Mouse (Mus musculus): Measurements from ENCODE around the gene Gpr83. TPM values are rescaled to one million over a fixed set of nuclear protein-coding genes. Genes with fewer than 3 reads are reported as not detected.

The Gpr83 gene
- polyA plus RNA-seq, 1 experiment = 10.0 TPM

DNA sequence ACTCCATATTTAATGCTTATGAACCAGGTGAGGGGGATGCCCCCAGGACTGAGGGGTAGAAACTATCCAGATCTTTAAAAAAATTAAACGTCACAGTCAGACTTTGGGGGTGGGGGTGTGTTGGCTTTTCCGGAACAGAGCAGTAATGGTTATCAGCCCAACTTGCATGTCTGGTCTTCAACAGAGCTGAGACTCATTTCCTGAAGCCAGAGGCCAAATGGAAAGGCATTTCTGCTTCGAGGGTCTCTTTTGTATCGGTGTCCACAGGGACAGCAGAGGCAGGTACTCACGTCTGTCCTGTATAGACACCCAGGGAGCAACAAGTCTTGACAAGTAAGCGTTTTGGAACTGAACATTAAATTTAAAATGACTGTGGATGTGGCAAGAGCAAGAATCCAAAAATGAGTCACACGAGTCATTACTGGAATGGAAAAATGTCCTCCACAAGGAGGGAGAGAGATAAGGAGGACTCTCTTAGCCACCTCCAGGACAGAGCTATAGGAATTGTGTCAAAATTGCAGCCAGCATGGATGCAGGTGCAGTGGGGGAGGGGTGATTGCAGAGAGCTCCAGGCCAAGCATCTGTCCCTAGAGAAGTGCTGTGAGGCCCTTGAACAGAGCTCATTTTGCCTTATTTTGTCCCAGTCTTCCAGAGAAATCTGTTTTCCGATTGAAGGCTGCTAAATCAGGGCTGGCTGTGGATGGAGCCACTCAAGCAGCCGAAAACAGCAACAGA is 44.9 kb downstream of the Gpr83 start:
- 66% methylated on average over 9 of the region's 9 CpGs for WGBS
- H3K4me3 ChIP-seq (ENCODE audit: control insufficient read depth, insufficient read depth, low read length) = no peak overlapping the region
- TF ChIP-seq POLR2A (IDR thresholded peaks at IDR 0.05; ENCODE audit: control insufficient read depth, extremely low read depth, insufficient read depth, low read length, poor library complexity) = no peak
- no peak for TF ChIP-seq CTCF (IDR thresholded peaks at IDR 0.05; ENCODE audit: borderline replicate concordance, control insufficient read depth, extremely low read depth, insufficient read depth, low read length, poor library complexity)
- no peaks in the 10 kb centered on the region for H3K27me3 ChIP-seq (ENCODE audit: control insufficient read depth, insufficient read depth, low read length)
- H3K36me3 ChIP-seq (ENCODE audit: control insufficient read depth, insufficient read depth, low read length) = no peaks in the 10 kb centered on the region
- DNase-seq = peak; percentile 42
- peaks cover 63% of the 10 kb centered on the region for H3K4me1 ChIP-seq (replicated peaks; ENCODE audit: control insufficient read depth, insufficient read depth, low read length)
- H3K27ac ChIP-seq (ENCODE audit: control insufficient read depth, insufficient read depth, low read length) = peak overlapping the region; percentile 88

DNA sequence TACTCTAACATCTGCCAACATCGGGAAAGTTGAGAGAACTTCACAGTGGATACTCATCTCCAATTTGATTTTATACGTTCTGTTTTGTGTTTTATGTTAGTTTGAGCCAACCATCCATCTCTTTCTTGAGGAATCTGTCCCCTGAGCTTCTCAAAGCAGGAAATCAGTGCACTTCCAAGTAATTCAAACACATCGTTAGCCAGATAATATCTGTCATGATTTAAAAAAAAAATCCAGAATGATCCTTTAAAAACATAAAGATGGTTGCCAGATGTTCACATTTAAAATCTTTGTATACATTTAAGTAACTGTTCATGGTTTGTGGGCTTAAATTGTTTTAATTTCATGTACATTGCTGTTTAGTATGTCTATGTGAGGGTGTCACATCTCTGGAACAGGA is 45.9 kb downstream of the Gpr83 start:
- Histone ChIP-seq H3K27me3 (ENCODE audit: control insufficient read depth, insufficient read depth, low read length) (no peaks in the 10 kb centered on the region), H3K27ac (ENCODE audit: control insufficient read depth, insufficient read depth, low read length) (no peak overlapping the region), H3K36me3 (ENCODE audit: control insufficient read depth, insufficient read depth, low read length) (no peaks in the 10 kb centered on the region), H3K4me3 (ENCODE audit: control insufficient read depth, insufficient read depth, low read length) (no peak overlapping the region), H3K4me1 (replicated peaks; ENCODE audit: control insufficient read depth, insufficient read depth, low read length) (peaks cover 58% of the 10 kb centered on the region)
- no peak for DNase-seq
- TF ChIP-seq POLR2A (IDR thresholded peaks at IDR 0.05; ENCODE audit: control insufficient read depth, extremely low read depth, insufficient read depth, low read length, poor library complexity) = no peak
- no peak for TF ChIP-seq CTCF (IDR thresholded peaks at IDR 0.05; ENCODE audit: borderline replicate concordance, control insufficient read depth, extremely low read depth, insufficient read depth, low read length, poor library complexity)
- 83% methylated on average over 3 of the region's 3 CpGs for WGBS

DNA sequence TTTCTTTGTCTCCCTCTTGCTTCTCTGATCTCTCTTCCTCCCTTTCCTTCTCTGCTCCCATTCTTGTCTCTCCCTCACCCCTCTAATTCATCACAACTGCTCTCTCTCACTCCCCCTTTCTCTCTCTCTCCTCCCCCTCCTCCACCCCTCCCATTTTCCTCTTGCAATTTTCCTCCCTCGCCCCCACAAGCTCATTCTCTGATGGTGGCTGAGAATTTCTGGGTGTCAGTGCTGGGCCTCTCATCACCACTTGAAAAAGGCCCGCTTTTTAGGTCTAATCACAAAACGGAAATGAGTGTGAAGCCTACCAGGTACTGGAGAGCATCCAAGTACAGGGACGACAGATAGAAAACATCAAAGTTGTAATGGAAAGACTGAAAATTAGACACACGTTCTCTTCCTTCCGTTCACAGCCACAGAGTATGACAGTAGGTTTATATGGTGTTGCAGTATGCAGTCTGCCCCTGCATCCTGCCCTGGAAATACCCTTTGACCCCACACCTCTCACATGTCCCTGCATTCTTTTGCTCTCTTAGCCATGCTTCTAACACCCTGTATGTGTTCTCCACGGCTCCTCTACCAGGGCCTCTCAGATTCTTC is 47.9 kb downstream of the Gpr83 start:
- Histone ChIP-seq H3K36me3 (ENCODE audit: control insufficient read depth, insufficient read depth, low read length) (no peaks in the 10 kb centered on the region), H3K4me3 (ENCODE audit: control insufficient read depth, insufficient read depth, low read length) (no peak overlapping the region), H3K4me1 (replicated peaks; ENCODE audit: control insufficient read depth, insufficient read depth, low read length) (peaks cover 45% of the 10 kb centered on the region), H3K27me3 (ENCODE audit: control insufficient read depth, insufficient read depth, low read length) (no peaks in the 10 kb centered on the region), H3K27ac (ENCODE audit: control insufficient read depth, insufficient read depth, low read length) (peak overlapping the region; percentile 89)
- no peak for DNase-seq
- whole genome bisulfite sequencing = 49% methylated on average over 7 of the region's 7 CpGs
- no peak for TF ChIP-seq POLR2A (IDR thresholded peaks at IDR 0.05; ENCODE audit: control insufficient read depth, extremely low read depth, insufficient read depth, low read length, poor library complexity)
- no peak for TF ChIP-seq CTCF (IDR thresholded peaks at IDR 0.05; ENCODE audit: borderline replicate concordance, control insufficient read depth, extremely low read depth, insufficient read depth, low read length, poor library complexity)

DNA sequence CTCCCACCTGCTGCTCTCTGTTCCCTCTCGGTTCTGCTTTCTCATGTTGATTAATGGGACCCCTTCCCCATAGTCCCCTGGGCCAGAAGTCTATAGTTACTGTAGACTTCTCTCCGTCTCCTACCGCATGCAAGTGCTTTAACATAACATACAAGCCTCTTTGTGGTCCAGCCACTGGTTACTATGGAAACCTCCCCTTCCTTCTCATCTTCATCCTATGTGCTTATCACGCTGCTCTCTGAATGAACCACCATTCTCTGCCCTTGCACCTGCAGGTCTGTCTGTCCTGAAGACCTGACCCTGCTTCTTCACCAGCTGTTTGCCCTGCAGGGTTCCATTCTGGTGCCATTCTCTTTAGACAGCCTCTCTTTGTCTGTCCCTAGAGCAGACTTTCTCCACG is 50.0 kb downstream of the Gpr83 start:
- Histone ChIP-seq H3K4me3 (ENCODE audit: control insufficient read depth, insufficient read depth, low read length) (no peak overlapping the region), H3K27me3 (ENCODE audit: control insufficient read depth, insufficient read depth, low read length) (no peaks in the 10 kb centered on the region), H3K27ac (ENCODE audit: control insufficient read depth, insufficient read depth, low read length) (no peak overlapping the region), H3K4me1 (replicated peaks; ENCODE audit: control insufficient read depth, insufficient read depth, low read length) (peaks cover 27% of the 10 kb centered on the region), H3K36me3 (ENCODE audit: control insufficient read depth, insufficient read depth, low read length) (no peaks in the 10 kb centered on the region)
- WGBS = 90% methylated on average over 5 of the region's 5 CpGs
- no peak for DNase-seq
- TF ChIP-seq CTCF (IDR thresholded peaks at IDR 0.05; ENCODE audit: borderline replicate concordance, control insufficient read depth, extremely low read depth, insufficient read depth, low read length, poor library complexity) (no peak), POLR2A (IDR thresholded peaks at IDR 0.05; ENCODE audit: control insufficient read depth, extremely low read depth, insufficient read depth, low read length, poor library complexity) (no peak)

DNA sequence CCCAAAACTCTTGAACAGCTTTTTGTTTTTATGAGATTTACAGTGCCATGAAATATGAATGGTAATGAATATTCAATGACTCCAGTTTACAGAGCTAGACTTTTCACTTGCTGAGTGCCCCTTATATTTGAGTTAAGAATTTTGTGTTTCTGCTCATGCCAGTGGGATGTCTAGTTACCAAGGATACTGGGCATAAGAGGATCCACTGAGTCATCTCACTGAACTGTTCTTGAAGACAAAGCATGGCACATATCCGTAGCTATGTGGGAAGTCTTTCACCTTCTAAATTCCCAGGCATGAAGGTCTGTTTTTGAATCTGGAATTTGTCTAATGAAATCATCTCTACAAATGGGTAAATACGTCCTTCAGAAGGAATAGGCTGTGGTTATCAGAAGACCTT is 52.0 kb downstream of the Gpr83 start:
- Histone ChIP-seq H3K27ac (ENCODE audit: control insufficient read depth, insufficient read depth, low read length) (no peak overlapping the region), H3K4me1 (replicated peaks; ENCODE audit: control insufficient read depth, insufficient read depth, low read length) (peaks cover 12% of the 10 kb centered on the region), H3K27me3 (ENCODE audit: control insufficient read depth, insufficient read depth, low read length) (no peaks in the 10 kb centered on the region), H3K4me3 (ENCODE audit: control insufficient read depth, insufficient read depth, low read length) (no peak overlapping the region), H3K36me3 (ENCODE audit: control insufficient read depth, insufficient read depth, low read length) (no peaks in the 10 kb centered on the region)
- TF ChIP-seq CTCF (IDR thresholded peaks at IDR 0.05; ENCODE audit: borderline replicate concordance, control insufficient read depth, extremely low read depth, insufficient read depth, low read length, poor library complexity) (no peak), POLR2A (IDR thresholded peaks at IDR 0.05; ENCODE audit: control insufficient read depth, extremely low read depth, insufficient read depth, low read length, poor library complexity) (no peak)
- 94% methylated on average over 2 of the region's 2 CpGs for WGBS
- DNase-seq = no peak

DNA sequence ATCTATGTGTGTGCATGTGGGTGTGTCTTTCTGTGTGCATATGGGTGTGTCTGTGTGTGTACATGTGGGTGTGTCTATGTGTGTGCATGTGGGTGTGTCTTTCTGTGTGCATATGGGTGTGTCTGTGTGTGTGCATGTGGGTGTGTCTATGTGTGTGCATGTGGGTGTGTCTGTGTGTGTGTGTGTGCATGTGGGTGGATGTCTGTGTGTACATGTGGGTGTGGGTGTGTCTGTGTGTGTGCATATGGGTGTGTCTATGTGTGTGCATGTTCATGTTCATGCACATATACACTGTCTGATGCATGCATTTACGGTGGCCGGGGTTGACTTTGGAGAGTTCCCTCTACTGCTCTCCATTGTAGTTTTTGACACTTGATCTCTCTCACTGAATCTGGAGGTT is 57.7 kb downstream of the Gpr83 start:
- peaks cover 4% of the 10 kb centered on the region for H3K4me1 ChIP-seq (replicated peaks; ENCODE audit: control insufficient read depth, insufficient read depth, low read length)
- DNase-seq = no peak
- TF ChIP-seq POLR2A (IDR thresholded peaks at IDR 0.05; ENCODE audit: control insufficient read depth, extremely low read depth, insufficient read depth, low read length, poor library complexity) (no peak), CTCF (IDR thresholded peaks at IDR 0.05; ENCODE audit: borderline replicate concordance, control insufficient read depth, extremely low read depth, insufficient read depth, low read length, poor library complexity) (no peak)
- H3K27ac ChIP-seq (ENCODE audit: control insufficient read depth, insufficient read depth, low read length) = no peak overlapping the region
- H3K36me3 ChIP-seq (ENCODE audit: control insufficient read depth, insufficient read depth, low read length) = no peaks in the 10 kb centered on the region
- no peaks in the 10 kb centered on the region for H3K27me3 ChIP-seq (ENCODE audit: control insufficient read depth, insufficient read depth, low read length)
- 100% methylated on average over 2 of the region's 2 CpGs for WGBS
- no peak overlapping the region for H3K4me3 ChIP-seq (ENCODE audit: control insufficient read depth, insufficient read depth, low read length)
